In the genomic region with DNA sequence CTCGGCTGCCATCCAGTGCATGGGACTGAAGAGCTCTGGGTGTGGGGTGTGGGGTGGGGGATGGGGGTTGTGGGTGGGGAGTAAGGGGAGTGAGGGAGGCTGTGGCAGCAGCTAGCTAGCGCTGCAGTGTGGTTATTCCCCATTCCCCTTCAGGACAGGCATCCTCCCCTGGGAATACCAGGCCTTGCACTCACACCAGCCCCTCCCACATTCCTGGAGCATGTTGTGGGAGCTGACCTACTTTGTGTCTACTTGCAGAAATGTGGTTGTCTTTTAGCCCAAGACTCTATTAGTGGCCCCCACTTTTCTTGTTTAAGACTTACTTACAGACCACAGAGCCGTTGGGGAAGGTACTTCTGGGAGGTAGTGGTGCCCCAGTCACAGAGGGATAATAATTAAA, we compare ENCODE assay signal across 10 mouse cellular contexts. TPM values are rescaled to one million over a fixed set of nuclear protein-coding genes. Genes with fewer than 3 reads are reported as not detected.
DNase-seq lines count a peak whose midpoint lies in the region; TF ChIP-seq lines count a peak whose summit lies in the region.
"Had no signal": no experiment of that assay in that cellular context is flagged by ENCODE, and none has a peak within 500 bp of the region (broad histone marks: within the 10 kb centered on the region; RNA-seq: fewer than 3 reads in every experiment).

No protein-coding gene starts in this region.

- WGBS in lung, adult 2 months, result 52% methylated on average over 3 of the region's 3 CpGs

- TF ChIP-seq POLR2A in lung, adult 2 months (IDR thresholded peaks at IDR 0.05; ENCODE audit: borderline replicate concordance, extremely low read depth, low read depth, low read length), result no peak

- H3K4me3 ChIP-seq in lung, adult 2 months (replicated peaks; ENCODE audit: extremely low read depth, low read depth, low read length), result no peak overlapping the region
- H3K4me3 ChIP-seq: liver, embryonic 13.5 days; midbrain, embryonic 12.5 days had no signal

- no peak for TF ChIP-seq CTCF in lung, adult 2 months (IDR thresholded peaks at IDR 0.05; ENCODE audit: insufficient read depth, low read length)

- H3K4me1 ChIP-seq in lung, adult 2 months (ENCODE audit: control insufficient read depth, insufficient read depth, low read length), result peaks cover 9% of the 10 kb centered on the region
- H3K4me1 ChIP-seq: liver, embryonic 13.5 days; midbrain, embryonic 12.5 days had no signal

- DNase-seq in adrenal gland, adult (ENCODE audit: inconsistent age in 2 of 2, low spot score in 1 of 2), result peak; percentile 71 to 87
- DNase-seq in adrenal gland, postnatal 4 days (ENCODE audit: low spot score in 2 of 2), result no peak
- DNase-seq in lung, adult 18-20 months, result peak; percentile 63 to 78
- DNase-seq in lung, adult 2 months, result no peak
- peak; percentile 54 to 70 for DNase-seq in heart, adult 9 months (ENCODE audit: low spot score in 2 of 2)
- peak; percentile 81 for DNase-seq in retina, postnatal 1 day
- no peak for DNase-seq in urinary bladder, postnatal 36 days (ENCODE audit: low spot score in 2 of 2)
- no peak for DNase-seq in right cerebral cortex, postnatal 36 days (ENCODE audit: low spot score in 2 of 2)
- DNase-seq: liver, embryonic 13.5 days had no signal

RNA-seq across cellular contexts. Expression of gene Tmem63a, which starts 24.4 kb away (rescaled TPM):
- 10 to 100 TPM; 32.2 to 33.0 TPM for total RNA-seq in adrenal gland, postnatal 4 days (2021)
- polyA plus RNA-seq in lung, adult 2 months (2012; rRNA removed), result 70.4 and 81.7 TPM in 2 replicates

RNA-seq across cellular contexts. Expression of gene Lefty1, which starts 31.7 kb away (rescaled TPM):
- 1 to 10 TPM; 1.4 to 2.7 TPM for total RNA-seq in adrenal gland, postnatal 4 days (2021)
- 11.4 and 11.5 TPM in 2 replicates for polyA plus RNA-seq in lung, adult 2 months (2012; rRNA removed)

RNA-seq across cellular contexts. Expression of gene Ephx1, which starts 54.2 kb away (rescaled TPM):
- total RNA-seq in adrenal gland, postnatal 4 days (2021), result 10 to 100 TPM; 85.8 to 86.5 TPM
- 116 and 142 TPM in 2 replicates for polyA plus RNA-seq in lung, adult 2 months (2012; rRNA removed)

Comparison
In these comparisons a context has a peak if more than half of its experiments do, and no peak if none do; other contexts are left out.
1. DNase-seq: peak in adrenal gland, adult (2 of 2), lung, adult 18-20 months (2 of 2), heart, adult 9 months (2 of 2) and retina, postnatal 1 day (single experiment); none in adrenal gland, postnatal 4 days (0 of 2), lung, adult 2 months (single experiment), urinary bladder, postnatal 36 days (0 of 2) and right cerebral cortex, postnatal 36 days (0 of 2).